Mouse (Mus musculus) mammary gland, adult 2 months (tissue): ENCODE results near the gene Samd14. TPM values are rescaled to one million over a fixed set of nuclear protein-coding genes. Genes with fewer than 3 reads are reported as not detected.

Source experiments
- polyA plus RNA-seq: library from polyadenylated mRNA; depleted of rRNA; stranded (reverse); fragments of >200 nt; gene quantifications from 2 replicates; pipeline ENCODE4 v1.2.3, GENCODE M21; 2012; ENCODE audit warnings: low replicate concordance; rRNA removed

Samd14 gene
- 5.6 and 19.1 TPM in 2 replicates for polyA plus RNA-seq

GRCm38 (mm10) chr11:95009629-95010014 is at the start of gene Samd14:
Samd14 (plus strand) TSS chr11:95009879.

GRCm38 (mm10) chr11:94967419-94967818 is 42.3 kb upstream of the Samd14 start, which contains the start of gene Hils1:
Hils1 (plus strand) TSS chr11:94967593.

DNA sequence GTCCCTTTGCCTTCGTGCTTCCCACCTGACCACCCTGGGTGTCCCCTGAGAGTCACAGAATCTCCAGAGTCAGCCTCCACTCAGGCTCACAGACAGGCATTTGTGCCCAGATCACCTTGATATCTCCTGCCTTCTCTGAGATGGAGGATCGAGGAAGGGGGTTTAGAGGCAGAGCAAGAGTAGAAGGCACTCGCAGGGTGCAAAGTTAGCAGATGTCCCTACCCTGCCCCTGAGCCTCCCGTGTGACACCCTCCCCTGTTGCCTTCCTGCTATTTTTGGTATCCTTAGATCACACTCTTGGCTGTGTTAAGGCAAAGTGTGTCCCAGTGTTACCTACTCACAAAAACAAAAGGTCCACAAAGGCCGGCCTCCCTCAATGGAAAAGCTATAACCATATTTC is 33.5 kb upstream of the Samd14 start, which contains the start of gene Sgca:
TSS of gene Sgca (minus strand) at position 129 of the 400 bp plus-strand sequence.

DNA sequence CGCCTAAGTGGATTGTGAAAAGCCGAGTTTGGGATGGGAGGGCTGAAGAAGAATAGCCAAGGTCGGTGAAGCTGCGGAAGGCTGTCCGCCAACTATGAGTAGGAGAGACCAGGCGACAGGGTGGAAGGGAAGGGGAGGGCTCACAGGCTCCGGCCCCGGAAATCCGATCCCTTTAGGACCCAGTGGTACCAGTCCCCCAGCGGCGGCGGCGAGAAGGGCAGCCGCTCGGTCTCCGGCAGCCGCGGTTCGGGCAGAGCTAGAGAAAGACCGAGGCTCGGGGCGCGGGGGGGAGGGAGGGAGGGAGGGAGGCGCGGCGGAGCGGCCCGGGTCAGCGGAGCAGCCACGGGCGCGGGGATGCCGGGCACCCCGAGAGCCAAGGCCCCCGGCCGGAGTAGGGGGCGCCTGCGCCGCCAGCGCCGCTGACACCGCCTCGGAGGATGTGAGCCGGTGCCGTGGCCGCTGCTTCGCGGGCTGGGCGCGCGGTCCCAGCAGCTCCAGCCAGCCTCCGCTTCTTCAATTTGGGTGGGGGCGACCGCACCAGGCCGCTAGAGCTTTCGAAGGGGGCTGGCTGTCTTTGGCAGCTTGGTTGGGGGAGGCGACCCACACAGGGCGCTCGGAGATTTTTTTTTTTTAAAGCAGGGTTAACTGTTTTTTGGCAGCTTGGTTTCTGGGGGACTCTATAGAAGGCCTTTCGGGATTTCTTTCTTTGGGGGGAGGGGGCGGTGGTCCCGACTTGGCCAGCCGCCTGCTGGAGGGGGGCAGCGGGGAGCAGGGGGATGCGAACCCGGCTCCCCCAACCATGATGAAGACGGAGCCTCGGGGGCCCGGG is 18.7 kb upstream of the Samd14 start, which contains the start of gene Ppp1r9b:
TSS of gene Ppp1r9b (plus strand) at position 287 of the 829 bp plus-strand sequence.

DNA sequence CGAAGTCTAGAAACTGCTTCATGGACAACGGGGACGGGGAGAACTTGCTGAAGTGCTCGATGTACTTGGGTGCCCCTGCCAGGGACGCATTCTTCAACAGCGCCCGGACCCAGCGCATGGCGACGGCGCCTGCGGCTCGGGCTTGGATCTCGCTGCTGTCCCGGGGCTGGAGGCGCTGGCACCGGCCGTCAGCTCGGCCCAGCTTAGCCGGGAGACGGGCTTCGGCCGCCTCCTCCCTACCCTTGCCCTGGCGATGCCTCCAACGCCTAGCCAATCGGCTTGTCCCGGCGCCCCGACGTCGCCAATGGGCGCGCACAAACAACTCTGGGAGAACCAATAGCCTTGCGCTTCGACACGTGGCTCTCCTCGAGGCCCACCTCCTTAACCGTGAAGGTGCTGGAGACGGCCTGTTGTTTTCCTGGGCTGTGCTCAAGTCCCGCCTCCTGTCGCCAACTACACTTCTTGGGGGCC is 31.5 kb downstream of the Samd14 start, which contains the start of gene Pdk2:
TSS of gene Pdk2 (minus strand) at position 216 of the 471 bp plus-strand sequence.

Other genes with a start within 250 kb of the Samd14 start
- gene Tmem92, start 227.2 kb upstream of the Samd14 start, polyA plus RNA-seq = not detected in 2 replicates
- gene Col1a1, start 73.7 kb upstream of the Samd14 start, polyA plus RNA-seq = 325 and 371 TPM in 2 replicates
- not detected in 2 replicates for gene Hils1, start 42.3 kb upstream of the Samd14 start, polyA plus RNA-seq
- 1.2 and 410 TPM in 2 replicates for gene Sgca, start 33.6 kb upstream of the Samd14 start, polyA plus RNA-seq
- gene Ppp1r9b, start 18.8 kb upstream of the Samd14 start, polyA plus RNA-seq = 53.5 and 79.0 TPM in 2 replicates
- 89.9 and 314 TPM in 2 replicates for gene Pdk2, start 31.5 kb downstream of the Samd14 start, polyA plus RNA-seq
- gene Itga3, start 66.9 kb downstream of the Samd14 start, polyA plus RNA-seq = 19.4 and 24.8 TPM in 2 replicates
- 0.80 and 1.6 TPM in 2 replicates for gene Dlx3, start 110.2 kb downstream of the Samd14 start, polyA plus RNA-seq
- 0.78 and 1.6 TPM in 2 replicates for gene Dlx4, start 136.4 kb downstream of the Samd14 start, polyA plus RNA-seq